Comparison of ENCODE assay signal across 9 mouse cellular contexts in genomic region chr6:114723925-114724324, GRCm38 (mm10).
DNase-seq lines count a peak whose midpoint lies in the region; ATAC-seq and TF ChIP-seq lines count a peak whose summit lies in the region.
"Had no signal": no experiment of that assay in that cellular context is flagged by ENCODE, and none has a peak within 500 bp of the region (broad histone marks: within the 10 kb centered on the region; RNA-seq: fewer than 3 reads in every experiment).

No protein-coding gene starts in this region.

- no peak for TF ChIP-seq POLR2A in bone marrow, adult 2 months (IDR thresholded peaks at IDR 0.05; ENCODE audit: borderline replicate concordance, control insufficient read depth, low read depth, low read length)

- peak; percentile 89 for DNase-seq in heart, adult 11 months
- DNase-seq in heart, postnatal 25 days (ENCODE audit: low spot score): no peak
- DNase-seq in intestine, embryonic 14.5 days (ENCODE audit: low spot score): peak; percentile 78
- DNase-seq in left cerebral cortex, postnatal 14 days (ENCODE audit: low spot score in 2 of 2): peak; percentile 78
- peak; percentile 61 for DNase-seq in thymus, postnatal 14 days

- no peak overlapping the region for H3K4me2 ChIP-seq in forebrain, embryonic 16.5 days (ENCODE audit: low read length)
- H3K4me2 ChIP-seq in intestine, embryonic 14.5 days (ENCODE audit: low read length): no peak overlapping the region
- H3K4me2 ChIP-seq in midbrain, embryonic 16.5 days (ENCODE audit: low read length): no peak overlapping the region
- H3K4me2 ChIP-seq: lung, embryonic 15.5 days had no signal

- peak; percentile 40; the same call in 1 of the 2 replicates for TF ChIP-seq CTCF in bone marrow, adult 2 months (IDR thresholded peaks at IDR 0.05; ENCODE audit: control insufficient read depth, insufficient read depth, low read length)

- WGBS in bone marrow, adult 2 months: 29% methylated on average over 9 of the region's 9 CpGs
- 26% methylated on average over 9 of the region's 9 CpGs for WGBS in forebrain, embryonic 16.5 days
- WGBS in intestine, embryonic 14.5 days: 24% methylated on average over 9 of the region's 9 CpGs
- 24% methylated on average over 9 of the region's 9 CpGs for WGBS in midbrain, embryonic 16.5 days

- H3K9me3 ChIP-seq in forebrain, embryonic 16.5 days (ENCODE audit: control insufficient read depth, low read length): no peaks in the 10 kb centered on the region
- H3K9me3 ChIP-seq in intestine, embryonic 14.5 days (ENCODE audit: control insufficient read depth, low read length): no peaks in the 10 kb centered on the region
- no peaks in the 10 kb centered on the region for H3K9me3 ChIP-seq in midbrain, embryonic 16.5 days (replicated peaks; ENCODE audit: control insufficient read depth, low read length, poor library complexity, severe bottlenecking)
- H3K9me3 ChIP-seq: lung, embryonic 15.5 days had no signal

- intact Hi-C loops in heart, postnatal 25 days (cut with DNase I): loop anchor here (1.0 kb wide), 2 partner anchors 202 to 283 kb away; no protein-coding TSS in a partner anchor
- intact Hi-C loops in left cerebral cortex, postnatal 14 days (cut with DNase I): loop anchor here (1.0 to 5.0 kb wide), 2 partner anchors 202 to 283 kb away; no protein-coding TSS in a partner anchor

- H3K36me3 ChIP-seq in forebrain, embryonic 16.5 days (ENCODE audit: control insufficient read depth, insufficient read depth): no peaks in the 10 kb centered on the region
- no peaks in the 10 kb centered on the region for H3K36me3 ChIP-seq in intestine, embryonic 14.5 days (ENCODE audit: control insufficient read depth, insufficient read depth, low read length)
- H3K36me3 ChIP-seq in midbrain, embryonic 16.5 days (ENCODE audit: control insufficient read depth, insufficient read depth, low read length): no peaks in the 10 kb centered on the region
- H3K36me3 ChIP-seq: lung, embryonic 15.5 days had no signal

- H3K27ac ChIP-seq in bone marrow, adult 2 months (ENCODE audit: control insufficient read depth, insufficient read depth, low read depth, low read length, poor library complexity): no peak overlapping the region
- H3K27ac ChIP-seq in forebrain, embryonic 16.5 days (ENCODE audit: low read length): no peak overlapping the region
- no peak overlapping the region for H3K27ac ChIP-seq in intestine, embryonic 14.5 days (ENCODE audit: low read depth)
- H3K27ac ChIP-seq in midbrain, embryonic 16.5 days (ENCODE audit: low read length): no peak overlapping the region

- no peaks in the 10 kb centered on the region for H3K27me3 ChIP-seq in forebrain, embryonic 16.5 days (replicated peaks; ENCODE audit: control insufficient read depth, insufficient read depth, low read length)
- H3K27me3 ChIP-seq in intestine, embryonic 14.5 days (replicated peaks; ENCODE audit: control insufficient read depth, insufficient read depth, low read length): no peaks in the 10 kb centered on the region
- no peaks in the 10 kb centered on the region for H3K27me3 ChIP-seq in midbrain, embryonic 16.5 days (ENCODE audit: control insufficient read depth, insufficient read depth, low read depth, low read length)
- H3K27me3 ChIP-seq: lung, embryonic 15.5 days had no signal

- no peak overlapping the region for H3K4me3 ChIP-seq in bone marrow, adult 2 months (replicated peaks; ENCODE audit: control insufficient read depth, low read depth, low read length)
- no peak overlapping the region for H3K4me3 ChIP-seq in forebrain, embryonic 16.5 days (replicated peaks; ENCODE audit: low read length)
- no peak overlapping the region for H3K4me3 ChIP-seq in intestine, embryonic 14.5 days (ENCODE audit: low read depth, low read length)
- no peak overlapping the region for H3K4me3 ChIP-seq in midbrain, embryonic 16.5 days (ENCODE audit: low read depth, low read length)
- H3K4me3 ChIP-seq: lung, embryonic 15.5 days had no signal

- H3K9ac ChIP-seq in forebrain, embryonic 16.5 days (replicated peaks; ENCODE audit: low read depth, low read length): no peak overlapping the region
- no peak overlapping the region for H3K9ac ChIP-seq in intestine, embryonic 14.5 days (ENCODE audit: low read length)
- H3K9ac ChIP-seq in midbrain, embryonic 16.5 days (ENCODE audit: low read depth, low read length): no peak overlapping the region

- H3K4me1 ChIP-seq in bone marrow, adult 2 months (ENCODE audit: control insufficient read depth, insufficient read depth, low read length): no peaks in the 10 kb centered on the region
- peaks cover 15% of the 10 kb centered on the region for H3K4me1 ChIP-seq in forebrain, embryonic 16.5 days (replicated peaks; ENCODE audit: control insufficient read depth, insufficient read depth, low read length)
- H3K4me1 ChIP-seq in intestine, embryonic 14.5 days (replicated peaks; ENCODE audit: control insufficient read depth, insufficient read depth, low read length): peaks cover 26% of the 10 kb centered on the region
- H3K4me1 ChIP-seq in midbrain, embryonic 16.5 days (ENCODE audit: control insufficient read depth, insufficient read depth, low read length): peaks cover 9% of the 10 kb centered on the region; the same call in 1 of the 2 replicates

- ATAC-seq in forebrain, embryonic 16.5 days: peak; percentile 81
- 0 out of 2 replicates have a peak, but pooled peaks have one; percentile 32 for ATAC-seq in intestine, embryonic 14.5 days (replicated peaks; ENCODE audit: low FRiP score, low TSS enrichment, low read depth)
- peak; percentile 73 for ATAC-seq in midbrain, embryonic 16.5 days
